Mouse (Mus musculus): ENCODE measurements around the gene Map3k21. TPM values are rescaled to one million over a fixed set of nuclear protein-coding genes. Genes with fewer than 3 reads are reported as not detected.
A peak's percentile ranks its signal among the peaks of the same experiment; 100 is the strongest.

The Map3k21 gene
- total and polyA plus RNA-seq, 2 experiments from 2014 or later: 0.07 to 0.34 TPM

- Histone ChIP-seq H3K36me3 (replicated peaks; ENCODE audit: control insufficient read depth, insufficient read depth, low read length) (no peaks in the 10 kb centered on the region), H3K27me3 (ENCODE audit: control insufficient read depth, insufficient read depth, low read length) (no peaks in the 10 kb centered on the region), H3K27ac (ENCODE audit: low read depth) (no peak overlapping the region), H3K9ac (replicated peaks; ENCODE audit: low read depth, low read length) (no peak overlapping the region), H3K4me3 (ENCODE audit: low read depth, low read length) (no peak overlapping the region), H3K9me3 (replicated peaks; ENCODE audit: control insufficient read depth, low read length) (no peaks in the 10 kb centered on the region), H3K4me1 (ENCODE audit: control insufficient read depth, insufficient read depth) (no peaks in the 10 kb centered on the region), H3K4me2 (ENCODE audit: low read depth, low read length) (no peak overlapping the region)
- ATAC-seq (ENCODE audit: insufficient read depth, low read depth): no peak
- no peak for DNase-seq (ENCODE audit: low spot score)
- TF ChIP-seq EP300 (IDR thresholded peaks at IDR 0.05; ENCODE audit: low read depth): no peak
- no peak for TF ChIP-seq CTCF (IDR thresholded peaks at IDR 0.05; ENCODE audit: low read depth)
- WGBS: 65% methylated on average over 13 of the region's 13 CpGs
These were observed 47.2 kb downstream of the Map3k21 start for GRCm38 (mm10) chr8:125957226-125957993.

- Histone ChIP-seq H3K9me3 (replicated peaks; ENCODE audit: control insufficient read depth, low read length) (no peaks in the 10 kb centered on the region), H3K4me3 (ENCODE audit: low read depth, low read length) (no peak overlapping the region), H3K4me2 (ENCODE audit: low read depth, low read length) (no peak overlapping the region), H3K27me3 (ENCODE audit: control insufficient read depth, insufficient read depth, low read length) (peaks cover 2% of the 10 kb centered on the region), H3K4me1 (ENCODE audit: control insufficient read depth, insufficient read depth) (no peaks in the 10 kb centered on the region), H3K27ac (ENCODE audit: low read depth) (no peak overlapping the region), H3K9ac (replicated peaks; ENCODE audit: low read depth, low read length) (no peak overlapping the region), H3K36me3 (replicated peaks; ENCODE audit: control insufficient read depth, insufficient read depth, low read length) (no peaks in the 10 kb centered on the region)
- no peak for ATAC-seq (ENCODE audit: insufficient read depth, low read depth)
- 55% methylated on average over 1 of the region's 1 CpGs for WGBS
- TF ChIP-seq EP300 (IDR thresholded peaks at IDR 0.05; ENCODE audit: low read depth) (no peak), CTCF (IDR thresholded peaks at IDR 0.05; ENCODE audit: low read depth) (no peak)
- no peak for DNase-seq (ENCODE audit: low spot score)
These were observed 47.7 kb downstream of the Map3k21 start for GRCm38 (mm10) chr8:125957994-125958368.

GRCm38 (mm10) chr8:125959363-125959771 lies 49.1 kb downstream of the Map3k21 start:
- no peak overlapping the region for H3K9ac ChIP-seq (replicated peaks; ENCODE audit: low read depth, low read length)
- H3K4me2 ChIP-seq (ENCODE audit: low read depth, low read length): no peak overlapping the region
- no peaks in the 10 kb centered on the region for H3K4me1 ChIP-seq (ENCODE audit: control insufficient read depth, insufficient read depth)
- DNase-seq (ENCODE audit: low spot score) (no peak), ATAC-seq (ENCODE audit: insufficient read depth, low read depth) (no peak)
- 29% methylated on average over 4 of the region's 4 CpGs for WGBS
- H3K9me3 ChIP-seq (replicated peaks; ENCODE audit: control insufficient read depth, low read length): no peaks in the 10 kb centered on the region
- no peak overlapping the region for H3K4me3 ChIP-seq (ENCODE audit: low read depth, low read length)
- TF ChIP-seq EP300 (IDR thresholded peaks at IDR 0.05; ENCODE audit: low read depth) (no peak), CTCF (IDR thresholded peaks at IDR 0.05; ENCODE audit: low read depth) (no peak)
- no peaks in the 10 kb centered on the region for H3K36me3 ChIP-seq (replicated peaks; ENCODE audit: control insufficient read depth, insufficient read depth, low read length)
- no peak overlapping the region for H3K27ac ChIP-seq (ENCODE audit: low read depth)
- peaks cover 6% of the 10 kb centered on the region for H3K27me3 ChIP-seq (ENCODE audit: control insufficient read depth, insufficient read depth, low read length)

DNA sequence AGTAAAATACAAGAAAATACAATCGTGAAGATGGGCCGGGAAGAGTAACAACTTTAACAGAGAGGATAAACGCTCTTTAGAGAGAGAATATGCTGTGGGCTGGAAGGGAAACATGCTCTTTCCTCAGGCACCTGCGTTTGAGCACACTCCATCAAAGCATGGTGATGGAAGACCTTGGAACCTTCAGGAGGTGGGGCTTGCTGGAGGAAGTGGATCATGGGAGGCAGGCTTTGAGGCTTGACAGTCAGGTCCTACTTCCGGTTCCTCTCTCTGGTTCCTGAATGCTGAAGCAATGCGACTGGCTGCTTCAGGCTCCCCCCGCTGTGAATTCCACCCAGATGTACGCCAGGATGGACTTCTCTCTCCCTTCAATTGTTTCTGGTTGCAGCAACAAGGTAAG lies 49.8 kb downstream of the Map3k21 start:
- WGBS: 77% methylated on average over 8 of the region's 8 CpGs

DNA sequence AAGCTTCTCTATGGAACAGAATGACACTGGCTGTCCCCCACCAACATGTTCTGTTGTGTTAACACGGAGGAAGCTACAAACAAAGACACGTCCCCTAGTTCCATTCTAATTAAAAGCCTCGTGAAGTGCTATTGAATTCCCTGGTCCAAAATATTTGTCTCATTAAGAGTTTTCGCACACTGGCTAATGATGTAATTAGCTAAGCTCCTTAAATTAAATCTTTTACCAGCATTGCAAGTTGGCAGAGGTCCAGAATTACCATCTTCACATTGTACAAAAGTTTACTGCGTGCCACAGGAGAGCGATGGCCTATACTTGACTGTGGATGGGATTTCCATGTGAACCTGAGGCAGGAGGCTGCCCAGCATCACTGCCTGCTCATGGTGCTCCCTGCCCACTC lies 51.5 kb downstream of the Map3k21 start:
- TF ChIP-seq EP300 (IDR thresholded peaks at IDR 0.05; ENCODE audit: low read depth) (no peak), CTCF (IDR thresholded peaks at IDR 0.05; ENCODE audit: low read depth) (no peak)
- no peak for ATAC-seq (ENCODE audit: insufficient read depth, low read depth)
- no peak overlapping the region for H3K4me2 ChIP-seq (ENCODE audit: low read depth, low read length)
- H3K27ac ChIP-seq (ENCODE audit: low read depth): no peak overlapping the region
- H3K4me3 ChIP-seq (ENCODE audit: low read depth, low read length): no peak overlapping the region
- no peaks in the 10 kb centered on the region for H3K36me3 ChIP-seq (replicated peaks; ENCODE audit: control insufficient read depth, insufficient read depth, low read length)
- WGBS: 86% methylated on average over 6 of the region's 6 CpGs
- H3K27me3 ChIP-seq (ENCODE audit: control insufficient read depth, insufficient read depth, low read length): peaks cover 13% of the 10 kb centered on the region
- DNase-seq (ENCODE audit: low spot score): no peak
- no peaks in the 10 kb centered on the region for H3K9me3 ChIP-seq (replicated peaks; ENCODE audit: control insufficient read depth, low read length)
- H3K4me1 ChIP-seq (ENCODE audit: control insufficient read depth, insufficient read depth): no peaks in the 10 kb centered on the region
- no peak overlapping the region for H3K9ac ChIP-seq (replicated peaks; ENCODE audit: low read depth, low read length)

More for the DNA sequence above, 49.8 kb downstream of the Map3k21 start:
- Histone ChIP-seq H3K4me1 (ENCODE audit: control insufficient read depth, insufficient read depth) (no peaks in the 10 kb centered on the region), H3K4me3 (ENCODE audit: low read depth, low read length) (no peak overlapping the region), H3K9ac (replicated peaks; ENCODE audit: low read depth, low read length) (no peak overlapping the region), H3K4me2 (ENCODE audit: low read depth, low read length) (no peak overlapping the region), H3K9me3 (replicated peaks; ENCODE audit: control insufficient read depth, low read length) (no peaks in the 10 kb centered on the region), H3K36me3 (replicated peaks; ENCODE audit: control insufficient read depth, insufficient read depth, low read length) (no peaks in the 10 kb centered on the region), H3K27ac (ENCODE audit: low read depth) (no peak overlapping the region), H3K27me3 (ENCODE audit: control insufficient read depth, insufficient read depth, low read length) (peaks cover 12% of the 10 kb centered on the region)
- TF ChIP-seq CTCF (IDR thresholded peaks at IDR 0.05; ENCODE audit: low read depth) (no peak), EP300 (IDR thresholded peaks at IDR 0.05; ENCODE audit: low read depth) (no peak)
- no peak for DNase-seq (ENCODE audit: low spot score)
- ATAC-seq (ENCODE audit: insufficient read depth, low read depth): no peak

DNA sequence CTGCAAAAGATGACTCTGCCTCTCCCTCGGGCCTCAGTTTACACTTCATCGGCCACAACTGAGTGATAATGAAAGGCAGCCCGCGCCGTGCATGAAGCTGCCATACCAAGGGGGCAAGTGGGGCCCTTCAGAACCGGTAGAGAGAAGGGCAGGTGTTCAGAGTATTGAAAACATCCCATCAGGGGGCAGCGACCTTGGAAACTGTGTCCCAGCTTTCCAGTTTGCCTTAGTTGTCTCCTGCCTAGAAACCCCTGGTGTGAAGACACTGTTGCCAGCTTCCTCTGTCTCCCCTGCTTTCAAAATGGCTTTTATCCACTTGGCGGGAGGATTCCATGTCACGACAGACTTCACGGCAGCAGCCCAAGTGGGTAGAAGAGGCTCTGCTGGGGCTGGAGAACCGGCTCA lies 53.6 kb downstream of the Map3k21 start:
- peaks cover 13% of the 10 kb centered on the region for H3K27me3 ChIP-seq (ENCODE audit: control insufficient read depth, insufficient read depth, low read length)
- peak overlapping the region; percentile 40 for H3K4me2 ChIP-seq (ENCODE audit: low read depth, low read length)
- no peaks in the 10 kb centered on the region for H3K4me1 ChIP-seq (ENCODE audit: control insufficient read depth, insufficient read depth)
- WGBS: 1% methylated on average over 11 of the region's 11 CpGs
- TF ChIP-seq EP300 (IDR thresholded peaks at IDR 0.05; ENCODE audit: low read depth) (no peak), CTCF (IDR thresholded peaks at IDR 0.05; ENCODE audit: low read depth) (no peak)
- no peak overlapping the region for H3K27ac ChIP-seq (ENCODE audit: low read depth)
- peak overlapping the region; percentile 10 for H3K4me3 ChIP-seq (ENCODE audit: low read depth, low read length)
- no peaks in the 10 kb centered on the region for H3K9me3 ChIP-seq (replicated peaks; ENCODE audit: control insufficient read depth, low read length)
- no peaks in the 10 kb centered on the region for H3K36me3 ChIP-seq (replicated peaks; ENCODE audit: control insufficient read depth, insufficient read depth, low read length)
- ATAC-seq (ENCODE audit: insufficient read depth, low read depth): no peak
- no peak for DNase-seq (ENCODE audit: low spot score)
- H3K9ac ChIP-seq (replicated peaks; ENCODE audit: low read depth, low read length): no peak overlapping the region

All from heart, postnatal 0 days (tissue).